Comparison of ENCODE assay signal across 14 mouse cellular contexts in the genomic region with DNA sequence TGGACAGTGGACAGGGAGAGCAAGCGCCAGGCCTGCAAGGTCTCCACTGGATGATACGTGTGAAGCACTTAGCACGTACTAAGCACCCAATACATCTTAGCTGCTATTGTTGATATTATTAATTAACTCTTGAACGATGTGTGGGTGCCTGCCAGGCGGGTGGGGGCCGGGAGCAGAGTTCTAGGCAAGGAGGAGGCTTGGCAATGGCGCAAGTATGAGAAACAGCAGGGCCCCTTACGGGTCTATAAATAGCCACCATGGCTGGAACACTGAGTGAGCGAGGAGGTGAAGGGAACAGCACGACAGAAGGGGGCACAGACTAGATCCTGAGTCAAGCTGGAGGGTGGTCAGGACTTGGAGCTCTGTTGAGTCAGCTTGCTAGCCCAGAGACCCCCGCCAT.
A peak's percentile ranks its signal among the peaks of the same experiment; 100 is the strongest.
DNase-seq lines count a peak whose midpoint lies in the region; ATAC-seq and TF ChIP-seq lines count a peak whose summit lies in the region.
"Had no signal": no experiment of that assay in that cellular context is flagged by ENCODE, and none has a peak within 500 bp of the region (broad histone marks: within the 10 kb centered on the region; RNA-seq: fewer than 3 reads in every experiment).

No protein-coding gene starts in this region.

- no peak for ATAC-seq in kidney, embryonic 15.5 days (replicated peaks; ENCODE audit: low FRiP score)
- ATAC-seq in lung, postnatal 0 days: peak; percentile 61
- peak; percentile 80 for ATAC-seq in heart, postnatal 0 days (ENCODE audit: insufficient read depth, low read depth)
- no peak for ATAC-seq in stomach, postnatal 0 days (ENCODE audit: low FRiP score, low TSS enrichment)
- ATAC-seq: CD4-positive, CD25-positive, alpha-beta regulatory T cell, adult 4 months had no signal

- no peak for DNase-seq in kidney, adult 18-20 months
- peak; percentile 52 for DNase-seq in lung, postnatal 0 days (ENCODE audit: low spot score)
- DNase-seq in lung, adult 2 months: no peak
- peak; percentile 40 for DNase-seq in heart, postnatal 0 days (ENCODE audit: low spot score)
- no peak for DNase-seq in stomach, postnatal 0 days (ENCODE audit: low spot score)
- DNase-seq in frontal cortex, adult 2 months (ENCODE audit: extremely low spot score in 1 of 2, low spot score in 1 of 2): no peak
- DNase-seq: adrenal gland, postnatal 25 days; cerebellum, postnatal 36 days; kidney, postnatal 10 days; liver, embryonic 13.5 days had no signal

- H3K36me3 ChIP-seq in kidney, embryonic 15.5 days: no peaks in the 10 kb centered on the region
- no peaks in the 10 kb centered on the region for H3K36me3 ChIP-seq in lung, postnatal 0 days (ENCODE audit: insufficient read depth, low read length)
- no peaks in the 10 kb centered on the region for H3K36me3 ChIP-seq in heart, postnatal 0 days (replicated peaks; ENCODE audit: control insufficient read depth, insufficient read depth, low read length)
- no peaks in the 10 kb centered on the region for H3K36me3 ChIP-seq in stomach, postnatal 0 days (ENCODE audit: control insufficient read depth, insufficient read depth, low read length)
- H3K36me3 ChIP-seq: liver, embryonic 13.5 days; neural tube, embryonic 15.5 days had no signal

- 67% methylated on average over 11 of the region's 11 CpGs for WGBS in kidney, embryonic 15.5 days
- WGBS in lung, postnatal 0 days: 39% methylated on average over 11 of the region's 11 CpGs
- WGBS in lung, adult 2 months: 55% methylated on average over 11 of the region's 11 CpGs
- WGBS in heart, postnatal 0 days: 25% methylated on average over 11 of the region's 11 CpGs
- 43% methylated on average over 11 of the region's 11 CpGs for WGBS in stomach, postnatal 0 days

- no peak overlapping the region for H3K9ac ChIP-seq in kidney, embryonic 15.5 days
- H3K9ac ChIP-seq in lung, postnatal 0 days (replicated peaks; ENCODE audit: low read depth): no peak overlapping the region
- no peak overlapping the region for H3K9ac ChIP-seq in heart, postnatal 0 days (replicated peaks; ENCODE audit: low read depth, low read length)
- no peak overlapping the region for H3K9ac ChIP-seq in stomach, postnatal 0 days (ENCODE audit: low read length)
- H3K9ac ChIP-seq: embryonic facial prominence, embryonic 12.5 days; liver, embryonic 13.5 days; neural tube, embryonic 15.5 days had no signal

- H3K27me3 ChIP-seq in kidney, embryonic 15.5 days: no peaks in the 10 kb centered on the region
- no peaks in the 10 kb centered on the region for H3K27me3 ChIP-seq in lung, postnatal 0 days (replicated peaks; ENCODE audit: insufficient read depth, low read length)
- no peaks in the 10 kb centered on the region for H3K27me3 ChIP-seq in heart, postnatal 0 days (ENCODE audit: control insufficient read depth, insufficient read depth, low read length)
- H3K27me3 ChIP-seq in stomach, postnatal 0 days (ENCODE audit: control insufficient read depth, insufficient read depth, low read length): no peaks in the 10 kb centered on the region
- H3K27me3 ChIP-seq: embryonic facial prominence, embryonic 12.5 days; liver, embryonic 13.5 days; neural tube, embryonic 15.5 days had no signal

- no peak for TF ChIP-seq CTCF in lung, postnatal 0 days (IDR thresholded peaks at IDR 0.05)
- TF ChIP-seq CTCF in lung, adult 2 months (IDR thresholded peaks at IDR 0.05; ENCODE audit: insufficient read depth, low read length): no peak
- TF ChIP-seq CTCF in heart, postnatal 0 days (IDR thresholded peaks at IDR 0.05; ENCODE audit: low read depth): no peak
- no peak for TF ChIP-seq CTCF in stomach, postnatal 0 days (IDR thresholded peaks at IDR 0.05; ENCODE audit: low read depth)

- H3K4me3 ChIP-seq in kidney, embryonic 15.5 days (replicated peaks): no peak overlapping the region
- no peak overlapping the region for H3K4me3 ChIP-seq in lung, postnatal 0 days (ENCODE audit: low read depth, low read length)
- no peak overlapping the region for H3K4me3 ChIP-seq in lung, adult 2 months (replicated peaks; ENCODE audit: extremely low read depth, low read depth, low read length)
- no peak overlapping the region for H3K4me3 ChIP-seq in heart, postnatal 0 days (ENCODE audit: low read depth, low read length)
- H3K4me3 ChIP-seq in stomach, postnatal 0 days (ENCODE audit: low read depth, low read length): no peak overlapping the region
- H3K4me3 ChIP-seq: embryonic facial prominence, embryonic 12.5 days; liver, embryonic 13.5 days; neural tube, embryonic 15.5 days had no signal

- 0 out of 2 replicates have a peak overlapping the region, but pooled peaks have one; percentile 10 for H3K27ac ChIP-seq in kidney, embryonic 15.5 days
- H3K27ac ChIP-seq in lung, postnatal 0 days (ENCODE audit: low read length): no peak overlapping the region
- H3K27ac ChIP-seq in heart, postnatal 0 days (ENCODE audit: low read depth): peak overlapping the region; percentile 43
- 0 out of 2 replicates have a peak overlapping the region, but pooled peaks have one; percentile 53 for H3K27ac ChIP-seq in stomach, postnatal 0 days (replicated peaks)
- H3K27ac ChIP-seq: embryonic facial prominence, embryonic 12.5 days; liver, embryonic 13.5 days; neural tube, embryonic 15.5 days had no signal

- no peaks in the 10 kb centered on the region for H3K9me3 ChIP-seq in kidney, embryonic 15.5 days (replicated peaks)
- no peaks in the 10 kb centered on the region for H3K9me3 ChIP-seq in lung, postnatal 0 days (ENCODE audit: low read length)
- no peaks in the 10 kb centered on the region for H3K9me3 ChIP-seq in heart, postnatal 0 days (replicated peaks; ENCODE audit: control insufficient read depth, low read length)
- no peaks in the 10 kb centered on the region for H3K9me3 ChIP-seq in stomach, postnatal 0 days (ENCODE audit: control insufficient read depth, low read length)
- H3K9me3 ChIP-seq: embryonic facial prominence, embryonic 12.5 days; liver, embryonic 13.5 days; neural tube, embryonic 15.5 days had no signal

- no peak for TF ChIP-seq EP300 in lung, postnatal 0 days (IDR thresholded peaks at IDR 0.05)
- no peak for TF ChIP-seq EP300 in heart, postnatal 0 days (IDR thresholded peaks at IDR 0.05; ENCODE audit: low read depth)
- no peak for TF ChIP-seq EP300 in stomach, postnatal 0 days (optimal IDR thresholded peaks at IDR 0.05)

- H3K4me1 ChIP-seq in kidney, embryonic 15.5 days: peaks cover 22% of the 10 kb centered on the region
- no peaks in the 10 kb centered on the region for H3K4me1 ChIP-seq in lung, postnatal 0 days (ENCODE audit: insufficient read depth, low read depth, low read length)
- H3K4me1 ChIP-seq in lung, adult 2 months (ENCODE audit: control insufficient read depth, insufficient read depth, low read length): peaks cover 3% of the 10 kb centered on the region; the same call in 1 of the 2 replicates
- peaks cover 18% of the 10 kb centered on the region for H3K4me1 ChIP-seq in heart, postnatal 0 days (ENCODE audit: control insufficient read depth, insufficient read depth)
- peaks cover 2% of the 10 kb centered on the region; the same call in 1 of the 2 replicates for H3K4me1 ChIP-seq in stomach, postnatal 0 days (replicated peaks; ENCODE audit: control insufficient read depth, insufficient read depth)
- H3K4me1 ChIP-seq: liver, embryonic 13.5 days had no signal

- H3K4me2 ChIP-seq in kidney, embryonic 15.5 days: no peak overlapping the region
- no peak overlapping the region for H3K4me2 ChIP-seq in lung, postnatal 0 days (replicated peaks; ENCODE audit: low read depth, low read length)
- no peak overlapping the region for H3K4me2 ChIP-seq in heart, postnatal 0 days (ENCODE audit: low read depth, low read length)
- H3K4me2 ChIP-seq in stomach, postnatal 0 days (replicated peaks; ENCODE audit: low read depth): no peak overlapping the region
- H3K4me2 ChIP-seq: embryonic facial prominence, embryonic 12.5 days; liver, embryonic 13.5 days; neural tube, embryonic 15.5 days had no signal

- no peak for TF ChIP-seq POLR2A in lung, adult 2 months (IDR thresholded peaks at IDR 0.05; ENCODE audit: borderline replicate concordance, extremely low read depth, low read depth, low read length)

Comparison
In these comparisons a context has a peak if more than half of its experiments do, and no peak if none do; other contexts are left out.
1. DNase-seq: peak in lung, postnatal 0 days (single experiment) and heart, postnatal 0 days (single experiment); none in kidney, adult 18-20 months (single experiment), lung, adult 2 months (single experiment), stomach, postnatal 0 days (single experiment) and frontal cortex, adult 2 months (0 of 2).
2. ATAC-seq: peak in lung, postnatal 0 days (single experiment) and heart, postnatal 0 days (single experiment); none in kidney, embryonic 15.5 days (single experiment) and stomach, postnatal 0 days (single experiment).